Mouse (Mus musculus) hindbrain, embryonic 12.5 days (tissue): ENCODE measurements around the gene Mars2. TPM values are rescaled to one million over a fixed set of nuclear protein-coding genes. Genes with fewer than 3 reads are reported as not detected.

Source experiments
- ATAC-seq: fragments of 200-750 bp; cut with Nextera tagmentation; 2 replicates; pipeline ENCODE4 v1.8.0; 2017; ENCODE audit warnings: moderate TSS enrichment; ENCODE audit not compliant: low FRiP score
- H3K27ac ChIP-seq: fragments of 300-500 bp; sonication (generic); 2 replicates; pipeline ENCODE4 v1.5.1; 2016; ENCODE audit warnings: mild to moderate bottlenecking
- H3K27me3 ChIP-seq: fragments of 300-500 bp; sonication (generic); 2 replicates; pipeline ENCODE4 v1.6.1; 2016; ENCODE audit warnings: mild to moderate bottlenecking
- H3K36me3 ChIP-seq: fragments of 300-500 bp; sonication (generic); 2 replicates; pipeline ENCODE4 v1.6.1; 2016; ENCODE audit warnings: mild to moderate bottlenecking
- H3K4me1 ChIP-seq: fragments of 300-500 bp; sonication (generic); 2 replicates; pipeline ENCODE4 v1.6.1; 2016
- H3K4me2 ChIP-seq: fragments of 300-500 bp; sonication (generic); replicated peaks from 2 replicates; pipeline ENCODE4 v1.6.1; 2016; ENCODE audit warnings: mild to moderate bottlenecking
- H3K4me3 ChIP-seq: fragments of 300-500 bp; sonication (generic); 2 replicates; pipeline ENCODE4 v1.5.1; 2016; ENCODE audit warnings: mild to moderate bottlenecking
- H3K9ac ChIP-seq: fragments of 300-500 bp; sonication (generic); 2 replicates; pipeline ENCODE4 v1.6.1; 2016; ENCODE audit warnings: mild to moderate bottlenecking, moderate library complexity
- H3K9me3 ChIP-seq: fragments of 300-500 bp; sonication (generic); replicated peaks from 2 replicates; pipeline ENCODE4 v1.6.1; 2016; ENCODE audit warnings: mild to moderate bottlenecking
- WGBS: fragments of 180-500 bp; shearing (Covaris S2); methylation state at CpG from one replicate; pipeline ENCODE4 v1.1.7; 2016; 5-methylcytosine and 5-hydroxymethylcytosine counted together
- polyA plus RNA-seq: library from polyadenylated mRNA; unstranded; fragments of >200 nt; fragmentation: Nextera tagmentation; extraction: Ambion mirVana; gene quantifications from 2 replicates; pipeline ENCODE4 v1.2.1, GENCODE M21; 2016

Gene Mars2
- polyA plus RNA-seq, 1 experiment from 2014 or later, result 3.2 TPM

- 0 out of 2 replicates have a peak, but pooled peaks have one; percentile 26 for ATAC-seq
These were observed 10.7 kb upstream of the Mars2 start, which contains the start of gene Rftn2 for GRCm38 (mm10) chr1:55226011-55226857. TSS of gene Rftn2 (minus strand) at chr1:55226782.

GRCm38 (mm10) chr1:55227376-55227775 lies 9.6 kb upstream of the Mars2 start:
- Histone ChIP-seq H3K4me1 (peaks cover 9% of the 10 kb centered on the region), H3K9me3 (no peaks in the 10 kb centered on the region), H3K36me3 (no peaks in the 10 kb centered on the region), H3K4me2 (no peak overlapping the region), H3K9ac (no peak overlapping the region), H3K27ac (no peak overlapping the region), H3K4me3 (no peak overlapping the region), H3K27me3 (no peaks in the 10 kb centered on the region)
- no peak for ATAC-seq
- WGBS, result 21% methylated on average over 1 of the region's 1 CpGs

More at GRCm38 (mm10) chr1:55226011-55226857, 10.7 kb upstream of the Mars2 start, which contains the start of gene Rftn2:
- peak within 1 kb of the TSS; percentile 61 for H3K9ac ChIP-seq
- under 1% methylated on average over 26 of the region's 26 CpGs for WGBS
- H3K9me3 ChIP-seq, result no peaks in the 10 kb centered on the region
- H3K4me2 ChIP-seq, result peak within 1 kb of the TSS; percentile 59
- H3K36me3 ChIP-seq, result no peaks in the 10 kb centered on the region
- peak within 1 kb of the TSS; percentile 44 for H3K4me3 ChIP-seq
- H3K27me3 ChIP-seq, result no peaks in the 10 kb centered on the region
- peak within 1 kb of the TSS; percentile 64 for H3K27ac ChIP-seq
- peaks cover 9% of the 10 kb centered on the region for H3K4me1 ChIP-seq

- no peak for ATAC-seq
These were observed 8.6 kb upstream of the Mars2 start for GRCm38 (mm10) chr1:55228256-55228884.

GRCm38 (mm10) chr1:55234910-55235520 lies 2.0 kb upstream of the Mars2 start:
- Histone ChIP-seq H3K27ac (no peak overlapping the region), H3K9me3 (no peaks in the 10 kb centered on the region), H3K9ac (no peak overlapping the region), H3K4me3 (no peak overlapping the region), H3K4me1 (peaks cover 20% of the 10 kb centered on the region), H3K36me3 (no peaks in the 10 kb centered on the region), H3K27me3 (no peaks in the 10 kb centered on the region), H3K4me2 (no peak overlapping the region)
- no peak for ATAC-seq
- WGBS, result 53% methylated on average over 16 of the region's 16 CpGs

More at GRCm38 (mm10) chr1:55228256-55228884, 8.6 kb upstream of the Mars2 start:
- Histone ChIP-seq H3K36me3 (no peaks in the 10 kb centered on the region), H3K27ac (no peak overlapping the region), H3K4me2 (no peak overlapping the region), H3K27me3 (no peaks in the 10 kb centered on the region), H3K4me1 (peaks cover 9% of the 10 kb centered on the region), H3K4me3 (no peak overlapping the region), H3K9me3 (no peaks in the 10 kb centered on the region), H3K9ac (no peak overlapping the region)
- 86% methylated on average over 8 of the region's 8 CpGs for WGBS

- Histone ChIP-seq H3K9me3 (no peaks in the 10 kb centered on the region), H3K36me3 (no peaks in the 10 kb centered on the region), H3K4me3 (peak overlapping the region; percentile 83), H3K9ac (0 out of 2 replicates have a peak overlapping the region, but pooled peaks have one; percentile 10), H3K27ac (no peak overlapping the region), H3K4me2 (peak overlapping the region; percentile 89), H3K27me3 (no peaks in the 10 kb centered on the region), H3K4me1 (peaks cover 33% of the 10 kb centered on the region)
- 0 out of 2 replicates have a peak, but pooled peaks have one; percentile 4 for ATAC-seq
- 45% methylated on average over 5 of the region's 5 CpGs for WGBS
These were observed 490 bp upstream of the Mars2 start for GRCm38 (mm10) chr1:55236487-55236886.

GRCm38 (mm10) chr1:55237643-55238161 lies 725 bp downstream of the Mars2 start:
- Histone ChIP-seq H3K27me3 (no peaks in the 10 kb centered on the region), H3K4me1 (peaks cover 35% of the 10 kb centered on the region), H3K4me2 (peak overlapping the region; percentile 89), H3K36me3 (no peaks in the 10 kb centered on the region), H3K9me3 (no peaks in the 10 kb centered on the region), H3K4me3 (peak overlapping the region; percentile 83), H3K27ac (peak overlapping the region; percentile 79), H3K9ac (peak overlapping the region; percentile 81)
- WGBS, result under 1% methylated on average over 23 of the region's 23 CpGs
- peak; percentile 76 for ATAC-seq

GRCm38 (mm10) chr1:55238496-55238895 lies 1.5 kb downstream of the Mars2 start:
- 23% methylated on average over 13 of the region's 13 CpGs for WGBS
- ATAC-seq, result no peak
- no peaks in the 10 kb centered on the region for H3K27me3 ChIP-seq
- peak overlapping the region; percentile 89 for H3K4me2 ChIP-seq
- no peak overlapping the region for H3K27ac ChIP-seq
- H3K4me1 ChIP-seq, result peaks cover 35% of the 10 kb centered on the region
- H3K4me3 ChIP-seq, result peak overlapping the region; percentile 83
- H3K9me3 ChIP-seq, result no peaks in the 10 kb centered on the region
- H3K9ac ChIP-seq, result peak overlapping the region; percentile 81
- H3K36me3 ChIP-seq, result no peaks in the 10 kb centered on the region

- no peak for ATAC-seq
- no peaks in the 10 kb centered on the region for H3K9me3 ChIP-seq
- H3K9ac ChIP-seq, result no peak overlapping the region
- H3K4me1 ChIP-seq, result peaks cover 35% of the 10 kb centered on the region
- H3K4me3 ChIP-seq, result peak overlapping the region; percentile 83
- H3K27me3 ChIP-seq, result no peaks in the 10 kb centered on the region
- H3K36me3 ChIP-seq, result no peaks in the 10 kb centered on the region
- WGBS, result 4% methylated on average over 1 of the region's 1 CpGs
- no peak overlapping the region for H3K27ac ChIP-seq
- H3K4me2 ChIP-seq, result peak overlapping the region; percentile 89
These were observed 2.3 kb downstream of the Mars2 start for GRCm38 (mm10) chr1:55239237-55239636.

GRCm38 (mm10) chr1:55246374-55246773 lies 9.4 kb downstream of the Mars2 start:
- 92% methylated on average over 2 of the region's 2 CpGs for WGBS
- Histone ChIP-seq H3K36me3 (no peaks in the 10 kb centered on the region), H3K4me1 (0 out of 2 replicates have a peak, but pooled peaks cover 2% of the 10 kb centered on the region), H3K9me3 (no peaks in the 10 kb centered on the region), H3K9ac (no peak overlapping the region), H3K4me2 (no peak overlapping the region), H3K27me3 (no peaks in the 10 kb centered on the region), H3K4me3 (no peak overlapping the region), H3K27ac (no peak overlapping the region)
- ATAC-seq, result no peak

- 68% methylated on average over 2 of the region's 2 CpGs for WGBS
- no peaks in the 10 kb centered on the region for H3K27me3 ChIP-seq
- H3K4me2 ChIP-seq, result no peak overlapping the region
- H3K36me3 ChIP-seq, result no peaks in the 10 kb centered on the region
- no peak for ATAC-seq
- H3K27ac ChIP-seq, result no peak overlapping the region
- no peak overlapping the region for H3K9ac ChIP-seq
- H3K9me3 ChIP-seq, result no peaks in the 10 kb centered on the region
- H3K4me1 ChIP-seq, result no peaks in the 10 kb centered on the region
- H3K4me3 ChIP-seq, result no peak overlapping the region
These were observed 27.4 kb downstream of the Mars2 start for GRCm38 (mm10) chr1:55264385-55264784.

- Histone ChIP-seq H3K4me1 (no peaks in the 10 kb centered on the region), H3K27me3 (no peaks in the 10 kb centered on the region), H3K4me3 (no peak overlapping the region), H3K27ac (no peak overlapping the region), H3K36me3 (no peaks in the 10 kb centered on the region), H3K4me2 (no peak overlapping the region), H3K9me3 (no peaks in the 10 kb centered on the region), H3K9ac (no peak overlapping the region)
- 75% methylated on average over 2 of the region's 2 CpGs for WGBS
- ATAC-seq, result no peak
These were observed 28.5 kb downstream of the Mars2 start for GRCm38 (mm10) chr1:55265447-55265846.

GRCm38 (mm10) chr1:55279081-55279480 lies 42.1 kb downstream of the Mars2 start:
- no peaks in the 10 kb centered on the region for H3K4me1 ChIP-seq
- no peak for ATAC-seq
- no peak overlapping the region for H3K4me3 ChIP-seq

More at GRCm38 (mm10) chr1:55279081-55279480, 42.1 kb downstream of the Mars2 start:
- Histone ChIP-seq H3K27ac (no peak overlapping the region), H3K9me3 (no peaks in the 10 kb centered on the region), H3K36me3 (no peaks in the 10 kb centered on the region), H3K4me2 (no peak overlapping the region), H3K27me3 (no peaks in the 10 kb centered on the region), H3K9ac (no peak overlapping the region)
- 70% methylated on average over 9 of the region's 9 CpGs for WGBS
